Mouse (Mus musculus) liver, postnatal 0 days (tissue): ENCODE data around the gene Mobp. TPM values are rescaled to one million over a fixed set of nuclear protein-coding genes. Genes with fewer than 3 reads are reported as not detected.

Source experiments
- ATAC-seq: fragments of 200-750 bp; cut with Nextera tagmentation; 2 replicates; pipeline ENCODE4 v1.8.0; 2017; ENCODE audit warnings: mild to moderate bottlenecking, moderate library complexity
- DNase-seq: peaks from one replicate; pipeline ENCODE4 v3.0.0-alpha.2; 2016
- H3K27ac ChIP-seq: fragments of 300-500 bp; sonication (generic); 2 replicates; pipeline ENCODE4 v1.5.1; 2014; ENCODE audit warnings: antibody characterized with exemption, moderate library complexity, mild to moderate bottlenecking, low read depth
- H3K27me3 ChIP-seq: fragments of 300-500 bp; sonication (generic); 2 replicates; pipeline ENCODE4 v1.6.1; 2014; ENCODE audit warnings: low read length, control low read depth, mixed read lengths; ENCODE audit not compliant: insufficient read depth
- H3K36me3 ChIP-seq: fragments of 300-500 bp; sonication (generic); replicated peaks from 2 replicates; pipeline ENCODE4 v1.6.1; 2014; ENCODE audit warnings: mild to moderate bottlenecking, control low read depth, low read length, moderate library complexity, mixed read lengths; ENCODE audit not compliant: insufficient read depth
- H3K4me1 ChIP-seq: fragments of 300-500 bp; sonication (generic); 2 replicates; pipeline ENCODE4 v1.6.1; 2014; ENCODE audit warnings: antibody characterized with exemption, mild to moderate bottlenecking, control low read depth; ENCODE audit not compliant: insufficient read depth
- H3K4me2 ChIP-seq: fragments of 300-500 bp; sonication (generic); 2 replicates; pipeline ENCODE4 v1.6.1; 2014; ENCODE audit warnings: low read depth, mild to moderate bottlenecking, low read length, moderate library complexity, mixed read lengths
- H3K4me3 ChIP-seq: fragments of 300-500 bp; sonication (generic); 2 replicates; pipeline ENCODE4 v1.5.1; 2014; ENCODE audit warnings: low read depth, low read length
- H3K9ac ChIP-seq: fragments of 300-500 bp; sonication (generic); replicated peaks from 2 replicates; pipeline ENCODE4 v1.6.1; 2014; ENCODE audit warnings: mild to moderate bottlenecking, moderate library complexity
- H3K9me3 ChIP-seq: fragments of 300-500 bp; sonication (generic); 2 replicates; pipeline ENCODE4 v1.6.1; 2016; ENCODE audit warnings: mild to moderate bottlenecking, control low read depth, low read length, mixed read lengths
- CTCF ChIP-seq: sonication (generic); IDR thresholded peaks from 2 replicates; pipeline ENCODE4 v1.5.1; 2016; ENCODE audit warnings: antibody characterized with exemption, low read depth
- EP300 ChIP-seq: IDR thresholded peaks from 2 replicates; pipeline ENCODE4 v1.6.1; 2016; ENCODE audit warnings: antibody characterized with exemption, low read depth, mild to moderate bottlenecking
- WGBS: fragments of 180-500 bp; shearing (Covaris S2); extraction: QIAGEN DNeasy Blood & Tissue Kit; methylation state at CpG from one replicate; pipeline ENCODE4 v1.1.7; 2014; ENCODE audit not compliant: insufficient replicate concordance; 5-methylcytosine and 5-hydroxymethylcytosine counted together
- polyA plus RNA-seq: library from polyadenylated mRNA; unstranded; fragments of >200 nt; fragmentation: Nextera tagmentation; extraction: Ambion mirVana; gene quantifications from 2 replicates; pipeline ENCODE4 v1.2.1, GENCODE M21; 2015

Gene Mobp
- polyA plus RNA-seq, 1 experiment from 2014 or later: not detected

DNA sequence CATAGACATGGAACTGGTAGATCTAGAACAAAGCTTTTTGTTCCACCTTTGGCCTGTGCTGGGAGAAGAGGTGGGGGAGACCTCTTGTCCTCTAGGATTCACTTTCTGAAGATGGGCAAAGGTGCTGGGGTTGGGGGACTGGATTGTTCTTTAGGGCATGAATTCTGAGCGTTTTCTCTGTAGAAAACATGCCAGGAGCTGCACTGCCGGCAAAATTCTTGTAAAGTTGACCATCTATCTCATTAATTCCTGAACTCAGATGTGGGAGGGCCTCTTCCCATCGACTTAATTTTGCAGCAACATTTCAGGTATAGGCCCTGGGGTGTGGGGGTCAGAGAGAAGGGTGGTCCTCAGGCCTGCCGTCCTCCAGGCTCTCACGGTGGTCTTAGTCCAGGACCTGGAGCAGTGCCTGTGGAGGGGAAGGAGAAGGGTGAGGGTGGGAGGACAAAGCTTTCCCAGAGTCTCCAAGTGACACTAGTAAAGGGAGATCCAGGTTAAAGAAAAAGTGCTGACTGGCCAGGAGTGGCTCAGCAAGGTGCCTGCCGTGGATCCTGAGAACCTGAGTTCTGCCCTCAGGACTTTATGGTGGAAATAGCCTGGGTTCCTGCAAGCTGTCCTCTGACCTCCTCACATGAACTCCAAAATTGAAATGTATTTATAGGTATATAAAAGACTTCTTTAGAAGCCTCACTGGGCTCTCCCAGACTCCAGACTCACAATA is 15.6 kb upstream of the Mobp start:
- Histone ChIP-seq H3K9me3 (no peaks in the 10 kb centered on the region), H3K9ac (no peak overlapping the region), H3K4me2 (no peak overlapping the region), H3K27ac (no peak overlapping the region), H3K36me3 (peaks cover 35% of the 10 kb centered on the region), H3K27me3 (no peaks in the 10 kb centered on the region), H3K4me3 (no peak overlapping the region), H3K4me1 (peaks cover 5% of the 10 kb centered on the region)
- 48% methylated on average over 6 of the region's 6 CpGs for WGBS
- ATAC-seq (no peak), DNase-seq (no peak)
- TF ChIP-seq CTCF (no peak), EP300 (no peak)

- Histone ChIP-seq H3K27ac (no peak overlapping the region), H3K9me3 (no peaks in the 10 kb centered on the region), H3K36me3 (peaks cover 28% of the 10 kb centered on the region), H3K4me1 (no peaks in the 10 kb centered on the region), H3K27me3 (no peaks in the 10 kb centered on the region), H3K4me2 (no peak overlapping the region), H3K4me3 (no peak overlapping the region), H3K9ac (no peak overlapping the region)
- ATAC-seq (no peak), DNase-seq (no peak)
- 73% methylated on average over 13 of the region's 13 CpGs for WGBS
- no peak for TF ChIP-seq CTCF
Measured at GRCm38 (mm10) chr9:120134529-120135160, 14.9 kb upstream of the Mobp start.

DNA sequence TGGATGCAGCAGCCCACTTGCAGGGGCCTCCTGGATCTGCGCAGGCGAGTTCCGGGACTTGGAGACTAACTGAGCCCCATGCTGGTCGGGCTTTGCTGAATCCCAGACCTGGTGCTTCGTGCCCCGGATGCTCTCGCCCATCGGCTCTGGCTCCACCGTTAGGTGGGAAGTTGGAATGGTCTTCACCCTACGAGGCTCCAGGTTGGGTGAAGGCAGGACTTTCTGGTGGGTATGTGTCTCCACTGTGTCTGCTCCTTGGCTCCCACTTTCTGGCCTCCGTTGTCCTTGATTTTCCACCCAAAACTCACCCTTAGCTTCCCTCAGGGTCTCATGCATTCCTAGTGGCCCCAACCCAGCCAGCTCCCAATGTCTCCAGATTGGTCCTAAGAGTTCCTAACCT is 14.1 kb upstream of the Mobp start:
- Histone ChIP-seq H3K4me1 (no peaks in the 10 kb centered on the region), H3K36me3 (peaks cover 20% of the 10 kb centered on the region), H3K9ac (no peak overlapping the region), H3K27me3 (no peaks in the 10 kb centered on the region), H3K27ac (no peak overlapping the region), H3K4me2 (no peak overlapping the region), H3K4me3 (no peak overlapping the region), H3K9me3 (no peaks in the 10 kb centered on the region)
- DNase-seq (no peak), ATAC-seq (no peak)
- TF ChIP-seq EP300: no peak
- TF ChIP-seq CTCF: no peak
- 89% methylated on average over 11 of the region's 11 CpGs for WGBS

GRCm38 (mm10) chr9:120140652-120141051 is 8.9 kb upstream of the Mobp start:
- ATAC-seq: peak; percentile 67
- Histone ChIP-seq H3K27me3 (no peaks in the 10 kb centered on the region), H3K36me3 (no peaks in the 10 kb centered on the region), H3K4me2 (no peak overlapping the region), H3K9ac (no peak overlapping the region), H3K4me1 (no peaks in the 10 kb centered on the region), H3K27ac (no peak overlapping the region), H3K9me3 (no peaks in the 10 kb centered on the region), H3K4me3 (no peak overlapping the region)
- 11% methylated on average over 4 of the region's 4 CpGs for WGBS
- peak; percentile 85 for DNase-seq
- TF ChIP-seq CTCF (peak; percentile 93), EP300 (no peak)

- H3K4me3 ChIP-seq: no peak overlapping the region
- H3K9ac ChIP-seq: no peak overlapping the region
- WGBS: 76% methylated on average over 13 of the region's 13 CpGs
- H3K4me1 ChIP-seq: no peaks in the 10 kb centered on the region
- H3K9me3 ChIP-seq: no peaks in the 10 kb centered on the region
- no peaks in the 10 kb centered on the region for H3K36me3 ChIP-seq
- no peak for DNase-seq
- no peaks in the 10 kb centered on the region for H3K27me3 ChIP-seq
- no peak overlapping the region for H3K4me2 ChIP-seq
- no peak for ATAC-seq
- TF ChIP-seq EP300 (no peak), CTCF (no peak)
- no peak overlapping the region for H3K27ac ChIP-seq
Measured at GRCm38 (mm10) chr9:120144474-120144873, 5.0 kb upstream of the Mobp start.

- H3K27ac ChIP-seq: no peak overlapping the region
- ATAC-seq: no peak
- no peak for DNase-seq
- H3K9me3 ChIP-seq: no peaks in the 10 kb centered on the region
- H3K4me1 ChIP-seq: no peaks in the 10 kb centered on the region
- 61% methylated on average over 5 of the region's 5 CpGs for WGBS
- no peak overlapping the region for H3K9ac ChIP-seq
- H3K27me3 ChIP-seq: no peaks in the 10 kb centered on the region
- TF ChIP-seq EP300 (no peak), CTCF (no peak)
- H3K4me2 ChIP-seq: no peak overlapping the region
- no peaks in the 10 kb centered on the region for H3K36me3 ChIP-seq
- H3K4me3 ChIP-seq: no peak overlapping the region
Measured at GRCm38 (mm10) chr9:120151152-120151551, 1.6 kb downstream of the Mobp start.
